Mouse (Mus musculus) midbrain, embryonic 16.5 days (tissue): ENCODE measurements around the gene Ctf1. TPM values are rescaled to one million over a fixed set of nuclear protein-coding genes. Genes with fewer than 3 reads are reported as not detected.

Experiments used
- ATAC-seq: fragments of 200-750 bp; cut with Nextera tagmentation; 2 replicates; pipeline ENCODE4 v1.8.0; 2017; ENCODE audit warnings: moderate TSS enrichment
- H3K27ac ChIP-seq: fragments of 300-500 bp; sonication (generic); 2 replicates; pipeline ENCODE4 v1.5.1; 2014; ENCODE audit warnings: mild to moderate bottlenecking, low read length, mixed read lengths
- H3K27me3 ChIP-seq: fragments of 300-500 bp; sonication (generic); 2 replicates; pipeline ENCODE4 v1.6.1; 2014; ENCODE audit warnings: low read depth, low read length, mixed read lengths; ENCODE audit not compliant: control insufficient read depth, insufficient read depth
- H3K36me3 ChIP-seq: fragments of 300-500 bp; sonication (generic); 2 replicates; pipeline ENCODE4 v1.6.1; 2014; ENCODE audit warnings: mild to moderate bottlenecking, low read length, moderate library complexity, mixed read lengths; ENCODE audit not compliant: control insufficient read depth, insufficient read depth
- H3K4me1 ChIP-seq: fragments of 300-500 bp; sonication (generic); 2 replicates; pipeline ENCODE4 v1.6.1; 2014; ENCODE audit warnings: mild to moderate bottlenecking, low read length, mixed read lengths; ENCODE audit not compliant: control insufficient read depth, insufficient read depth
- H3K4me2 ChIP-seq: fragments of 300-500 bp; sonication (generic); 2 replicates; pipeline ENCODE4 v1.6.1; 2014; ENCODE audit warnings: mild to moderate bottlenecking, low read length, mixed read lengths
- H3K4me3 ChIP-seq: fragments of 300-500 bp; sonication (generic); 2 replicates; pipeline ENCODE4 v1.5.1; 2014; ENCODE audit warnings: low read depth, mild to moderate bottlenecking, low read length, moderate library complexity, mixed read lengths
- H3K9ac ChIP-seq: fragments of 300-500 bp; sonication (generic); 2 replicates; pipeline ENCODE4 v1.6.1; 2014; ENCODE audit warnings: low read depth, low read length, mixed read lengths
- H3K9me3 ChIP-seq: fragments of 300-500 bp; sonication (generic); replicated peaks from 2 replicates; pipeline ENCODE4 v1.6.1; 2014; ENCODE audit warnings: mild to moderate bottlenecking, low read length, mixed read lengths; ENCODE audit not compliant: control insufficient read depth, poor library complexity, severe bottlenecking
- WGBS: fragments of 180-500 bp; shearing (Covaris S2); extraction: QIAGEN DNeasy Blood & Tissue Kit; methylation state at CpG from one replicate; pipeline ENCODE4 v1.1.7; 2014; 5-methylcytosine and 5-hydroxymethylcytosine counted together
- polyA plus RNA-seq: library from polyadenylated mRNA; unstranded; fragments of >200 nt; fragmentation: Nextera tagmentation; extraction: Ambion mirVana; gene quantifications from 2 replicates; pipeline ENCODE4 v1.2.1, GENCODE M21; 2015

Ctf1 gene
- polyA plus RNA-seq, 1 experiment from 2014 or later = 3.2 TPM

- H3K4me1 ChIP-seq = peaks cover 19% of the 10 kb centered on the region
- no peak for ATAC-seq
- no peak overlapping the region for H3K4me3 ChIP-seq
- H3K9ac ChIP-seq = no peak overlapping the region
- no peak overlapping the region for H3K4me2 ChIP-seq
- no peak overlapping the region for H3K27ac ChIP-seq
- no peaks in the 10 kb centered on the region for H3K27me3 ChIP-seq
- H3K36me3 ChIP-seq = peaks cover 30% of the 10 kb centered on the region
- WGBS = 88% methylated on average over 6 of the region's 6 CpGs
- no peaks in the 10 kb centered on the region for H3K9me3 ChIP-seq
These were observed 7.9 kb upstream of the Ctf1 start for GRCm38 (mm10) chr7:127704598-127704997.

GRCm38 (mm10) chr7:127705706-127706105, 6.8 kb upstream of the Ctf1 start:
- H3K4me3 ChIP-seq = no peak overlapping the region
- ATAC-seq = no peak
- WGBS = 82% methylated on average over 4 of the region's 4 CpGs
- H3K27ac ChIP-seq = no peak overlapping the region
- H3K9me3 ChIP-seq = no peaks in the 10 kb centered on the region
- no peaks in the 10 kb centered on the region for H3K27me3 ChIP-seq
- no peak overlapping the region for H3K9ac ChIP-seq
- H3K4me2 ChIP-seq = no peak overlapping the region
- peaks cover 19% of the 10 kb centered on the region for H3K4me1 ChIP-seq
- peaks cover 28% of the 10 kb centered on the region for H3K36me3 ChIP-seq

- peak overlapping the region; percentile 93 for H3K9ac ChIP-seq
- H3K36me3 ChIP-seq = peaks cover 26% of the 10 kb centered on the region
- WGBS = 28% methylated on average over 22 of the region's 22 CpGs
- H3K4me2 ChIP-seq = peak overlapping the region; percentile 84
- H3K27ac ChIP-seq = peak overlapping the region; percentile 95
- peaks cover 19% of the 10 kb centered on the region for H3K4me1 ChIP-seq
- no peaks in the 10 kb centered on the region for H3K27me3 ChIP-seq
- H3K9me3 ChIP-seq = no peaks in the 10 kb centered on the region
- no peak for ATAC-seq
- peak overlapping the region; percentile 87 for H3K4me3 ChIP-seq
These were observed 5.2 kb upstream of the Ctf1 start for GRCm38 (mm10) chr7:127707045-127707956.

- Histone ChIP-seq H3K4me2 (peak overlapping the region; percentile 84), H3K4me3 (peak overlapping the region; percentile 87), H3K27ac (peak overlapping the region; percentile 95), H3K4me1 (peaks cover 19% of the 10 kb centered on the region), H3K9ac (peak overlapping the region; percentile 93), H3K9me3 (no peaks in the 10 kb centered on the region), H3K27me3 (no peaks in the 10 kb centered on the region), H3K36me3 (peaks cover 25% of the 10 kb centered on the region)
- ATAC-seq = peak; percentile 4; the same call in 1 of the 2 replicates
- 4% methylated on average over 5 of the region's 5 CpGs for WGBS
These were observed 4.7 kb upstream of the Ctf1 start for GRCm38 (mm10) chr7:127707957-127708206.

- H3K4me3 ChIP-seq = peak within 1 kb of the TSS; percentile 87
- peak; percentile 83 for ATAC-seq
- peaks cover 22% of the 10 kb centered on the region for H3K4me1 ChIP-seq
- H3K27me3 ChIP-seq = no peaks in the 10 kb centered on the region
- peaks cover 19% of the 10 kb centered on the region for H3K36me3 ChIP-seq
- H3K27ac ChIP-seq = peak within 1 kb of the TSS; percentile 95
- H3K9me3 ChIP-seq = no peaks in the 10 kb centered on the region
- peak within 1 kb of the TSS; percentile 84 for H3K4me2 ChIP-seq
- peak within 1 kb of the TSS; percentile 93 for H3K9ac ChIP-seq
- WGBS = under 1% methylated on average over 71 of the region's 90 CpGs
These were observed 4.1 kb upstream of the Ctf1 start, which contains the start of gene Bcl7c for GRCm38 (mm10) chr7:127708207-127709078. TSS of gene Bcl7c (minus strand) at chr7:127708933.

- peaks cover 17% of the 10 kb centered on the region; the same call in 1 of the 2 replicates for H3K36me3 ChIP-seq
- no peaks in the 10 kb centered on the region for H3K27me3 ChIP-seq
- peak overlapping the region; percentile 84 for H3K4me2 ChIP-seq
- H3K4me1 ChIP-seq = peaks cover 23% of the 10 kb centered on the region
- H3K27ac ChIP-seq = peak overlapping the region; percentile 95; the same call in 1 of the 2 replicates
- 0 out of 2 replicates have a peak overlapping the region, but pooled peaks have one; percentile 93 for H3K9ac ChIP-seq
- ATAC-seq = no peak
- 72% methylated on average over 5 of the region's 5 CpGs for WGBS
- H3K4me3 ChIP-seq = peak overlapping the region; percentile 87
- no peaks in the 10 kb centered on the region for H3K9me3 ChIP-seq
These were observed 3.1 kb upstream of the Ctf1 start for GRCm38 (mm10) chr7:127709261-127709979.

GRCm38 (mm10) chr7:127711031-127711430, 1.5 kb upstream of the Ctf1 start:
- ATAC-seq = no peak
- Histone ChIP-seq H3K9me3 (no peaks in the 10 kb centered on the region), H3K36me3 (peaks cover 6% of the 10 kb centered on the region; the same call in 1 of the 2 replicates), H3K27ac (no peak overlapping the region), H3K4me3 (no peak overlapping the region), H3K27me3 (no peaks in the 10 kb centered on the region), H3K4me2 (no peak overlapping the region), H3K9ac (no peak overlapping the region), H3K4me1 (peaks cover 23% of the 10 kb centered on the region)
- WGBS = 88% methylated on average over 3 of the region's 3 CpGs

GRCm38 (mm10) chr7:127711456-127711855, 1.1 kb upstream of the Ctf1 start:
- no peak overlapping the region for H3K4me3 ChIP-seq
- WGBS = 77% methylated on average over 3 of the region's 3 CpGs

More at GRCm38 (mm10) chr7:127711456-127711855, 1.1 kb upstream of the Ctf1 start:
- Histone ChIP-seq H3K36me3 (peaks cover 2% of the 10 kb centered on the region; the same call in 1 of the 2 replicates), H3K9ac (no peak overlapping the region), H3K9me3 (no peaks in the 10 kb centered on the region), H3K27me3 (no peaks in the 10 kb centered on the region), H3K27ac (no peak overlapping the region), H3K4me1 (peaks cover 23% of the 10 kb centered on the region), H3K4me2 (no peak overlapping the region)
- no peak for ATAC-seq
